Mouse (Mus musculus): ENCODE measurements around the gene Tes. TPM values are rescaled to one million over a fixed set of nuclear protein-coding genes. Genes with fewer than 3 reads are reported as not detected.

Tes gene
- total and polyA plus RNA-seq, 3 experiments: not detected

DNA sequence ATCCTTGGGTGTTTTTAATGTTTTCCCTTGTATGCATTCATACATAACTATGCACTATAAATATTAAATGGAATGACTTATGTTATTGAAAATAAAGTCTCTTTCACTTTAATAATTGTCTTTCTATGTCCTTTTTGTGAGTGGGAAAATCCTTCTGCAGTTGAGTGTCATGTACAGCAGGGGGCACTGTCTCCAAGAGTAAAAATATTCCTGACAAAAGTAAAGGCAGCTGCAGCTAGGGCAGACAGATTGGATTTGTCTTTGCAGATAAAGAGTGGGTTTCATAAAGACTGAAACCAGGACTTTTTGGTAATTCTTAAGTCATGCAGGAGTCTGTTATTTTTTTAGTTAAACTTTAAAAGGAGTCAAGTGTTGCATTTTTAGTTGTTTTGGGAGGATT, 40.8 kb downstream of the Tes start:
- Histone ChIP-seq H3K9me3 (replicated peaks; ENCODE audit: low read length) (no peaks in the 10 kb centered on the region), H3K27me3 (replicated peaks) (no peaks in the 10 kb centered on the region), H3K4me2 (ENCODE audit: insufficient read depth, low read depth, poor library complexity, severe bottlenecking) (no peak overlapping the region), H3K27ac (ENCODE audit: insufficient read depth, low read depth) (no peak overlapping the region), H3K9ac (ENCODE audit: insufficient read depth, low read depth) (no peak overlapping the region), H3K36me3 (replicated peaks in 1 of 2; ENCODE audit: control insufficient read depth in 1 of 2, insufficient read depth in 1 of 2, low read length in 1 of 2) (no peaks in the 10 kb centered on the region), H3K4me1 (ENCODE audit: control insufficient read depth in 1 of 2, insufficient read depth in 2 of 2) (no peaks in the 10 kb centered on the region), H3K4me3 (replicated peaks in 1 of 3; ENCODE audit: low read depth in 2 of 3, low read length in 2 of 3, poor library complexity in 1 of 3) (no peak overlapping the region), H3K79me2 (replicated peaks; ENCODE audit: control insufficient read depth, extremely low read depth, insufficient read depth, poor library complexity, severe bottlenecking) (no peaks in the 10 kb centered on the region)
- dilution Hi-C loops (cut with MboI; ENCODE audit: extremely low pct_ligation_motif_present, extremely low pct_unique_long_range_greater_than_20kb, low sequenced_read_pairs): no loop called here
- TF ChIP-seq GABPA (IDR thresholded peaks at IDR 0.05; ENCODE audit: insufficient replicate concordance, low read depth, low read length): no peak
- peak; percentile 76 for TF ChIP-seq ZC3H11A (IDR thresholded peaks at IDR 0.05; ENCODE audit: low read depth, low read length)
- TF ChIP-seq TBP (conservative IDR thresholded peaks at IDR 0.05; ENCODE audit: low read depth, low read length): no peak
- TF ChIP-seq CHD1 (IDR thresholded peaks at IDR 0.05; ENCODE audit: low read depth, low read length): no peak
- TF ChIP-seq JUND (conservative IDR thresholded peaks at IDR 0.05; ENCODE audit: low read depth, low read length): no peak
- TF ChIP-seq SMC3 (IDR thresholded peaks at IDR 0.05; ENCODE audit: low read depth, low read length): peak; percentile 94
- no peak for TF ChIP-seq ZMIZ1 (IDR thresholded peaks at IDR 0.05; ENCODE audit: low read depth, low read length)
- TF ChIP-seq UBTF (IDR thresholded peaks at IDR 0.05; ENCODE audit: low read depth, low read length): no peak
- no peak for TF ChIP-seq JUN (IDR thresholded peaks at IDR 0.05; ENCODE audit: insufficient read depth, low read depth, low read length)
- TF ChIP-seq POLR2A (IDR thresholded peaks at IDR 0.05; ENCODE audit: low read depth, low read length): no peak
- TF ChIP-seq CTCF (conservative IDR thresholded peaks at IDR 0.05 in 1 of 2, IDR thresholded peaks at IDR 0.05 in 1 of 2; ENCODE audit: low read depth in 2 of 2, low read length in 2 of 2): peak; percentile 47 to 85
- peak; percentile 89 for TF ChIP-seq RAD21 (IDR thresholded peaks at IDR 0.05; ENCODE audit: low read depth, low read length)
- no peak for TF ChIP-seq RCOR1 (conservative IDR thresholded peaks at IDR 0.05; ENCODE audit: low read depth, low read length)
- peak; percentile 29; the same call in 1 of the 2 replicates for TF ChIP-seq ZNF384 (IDR thresholded peaks at IDR 0.05; ENCODE audit: low read depth, low read length)
- no peak for TF ChIP-seq HCFC1 (IDR thresholded peaks at IDR 0.05; ENCODE audit: low read depth, low read length)
- TF ChIP-seq IRF4 (IDR thresholded peaks at IDR 0.05; ENCODE audit: low read depth, low read length): no peak
- in situ Hi-C loops (cut with MboI; ENCODE audit: low pct_ligation_motif_present, low pct_unique_long_range_greater_than_20kb, low sequenced_read_pairs): loop anchor here (5.0 to 25.0 kb wide), 3 partner anchors 252 to 732 kb away; no protein-coding TSS in a partner anchor
- peak; percentile 43 for DNase-seq (ENCODE audit: extremely low read depth)

DNA sequence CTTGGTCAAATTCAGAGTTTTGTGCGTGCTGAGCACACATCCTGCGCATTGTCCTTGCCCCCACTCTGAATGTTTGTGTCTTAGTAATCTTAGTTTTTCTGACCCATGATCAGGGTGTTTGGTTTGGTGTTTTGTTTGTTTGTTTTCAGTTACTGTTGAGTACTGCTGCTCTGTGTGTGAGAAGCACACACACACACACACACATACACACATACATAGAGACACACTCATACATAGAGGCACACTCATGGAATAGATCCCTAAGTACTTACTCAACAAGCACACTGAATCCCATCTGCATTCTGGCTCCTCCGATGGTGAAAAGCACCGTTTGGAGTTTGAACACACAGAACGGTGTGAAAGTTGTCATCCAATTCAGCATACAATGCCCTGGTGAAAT, 41.5 kb downstream of the Tes start:
- Histone ChIP-seq H3K4me1 (ENCODE audit: control insufficient read depth in 1 of 2, insufficient read depth in 2 of 2) (no peaks in the 10 kb centered on the region), H3K4me3 (replicated peaks in 1 of 3; ENCODE audit: low read depth in 2 of 3, low read length in 2 of 3, poor library complexity in 1 of 3) (no peak overlapping the region), H3K4me2 (ENCODE audit: insufficient read depth, low read depth, poor library complexity, severe bottlenecking) (no peak overlapping the region), H3K9ac (ENCODE audit: insufficient read depth, low read depth) (no peak overlapping the region), H3K27ac (ENCODE audit: insufficient read depth, low read depth) (no peak overlapping the region), H3K27me3 (replicated peaks) (no peaks in the 10 kb centered on the region), H3K9me3 (replicated peaks; ENCODE audit: low read length) (no peaks in the 10 kb centered on the region), H3K36me3 (replicated peaks in 1 of 2; ENCODE audit: control insufficient read depth in 1 of 2, insufficient read depth in 1 of 2, low read length in 1 of 2) (no peaks in the 10 kb centered on the region), H3K79me2 (replicated peaks; ENCODE audit: control insufficient read depth, extremely low read depth, insufficient read depth, poor library complexity, severe bottlenecking) (no peaks in the 10 kb centered on the region)
- no peak for DNase-seq (ENCODE audit: extremely low read depth)
- in situ Hi-C loops (cut with MboI; ENCODE audit: low pct_ligation_motif_present, low pct_unique_long_range_greater_than_20kb, low sequenced_read_pairs): loop anchor here (5.0 to 25.0 kb wide), 3 partner anchors 251 to 731 kb away; no protein-coding TSS in a partner anchor
- TF ChIP-seq GABPA (IDR thresholded peaks at IDR 0.05; ENCODE audit: insufficient replicate concordance, low read depth, low read length) (no peak), ZMIZ1 (IDR thresholded peaks at IDR 0.05; ENCODE audit: low read depth, low read length) (no peak), E2F4 (IDR thresholded peaks at IDR 0.05; ENCODE audit: insufficient replicate concordance, low read depth, low read length) (no peak), ZC3H11A (IDR thresholded peaks at IDR 0.05; ENCODE audit: low read depth, low read length) (no peak), ZNF384 (IDR thresholded peaks at IDR 0.05; ENCODE audit: low read depth, low read length) (no peak), POLR2A (IDR thresholded peaks at IDR 0.05; ENCODE audit: low read depth, low read length) (no peak), ELF1 (IDR thresholded peaks at IDR 0.05; ENCODE audit: low read depth, low read length) (no peak), IRF4 (IDR thresholded peaks at IDR 0.05; ENCODE audit: low read depth, low read length) (no peak), CHD2 (IDR thresholded peaks at IDR 0.05; ENCODE audit: low read length) (no peak), EP300 (IDR thresholded peaks at IDR 0.05; ENCODE audit: low read length) (no peak), NRF1 (IDR thresholded peaks at IDR 0.05; ENCODE audit: low read depth, low read length) (no peak), KAT2A (IDR thresholded peaks at IDR 0.05; ENCODE audit: insufficient replicate concordance, low read length) (no peak), RAD21 (IDR thresholded peaks at IDR 0.05; ENCODE audit: low read depth, low read length) (no peak), MYC (IDR thresholded peaks at IDR 0.05; ENCODE audit: low read depth, low read length) (no peak), UBTF (IDR thresholded peaks at IDR 0.05; ENCODE audit: low read depth, low read length) (no peak), BHLHE40 (IDR thresholded peaks at IDR 0.05; ENCODE audit: low read depth, low read length) (no peak), SIN3A (IDR thresholded peaks at IDR 0.05; ENCODE audit: low read length) (no peak)
- dilution Hi-C loops (cut with MboI; ENCODE audit: extremely low pct_ligation_motif_present, extremely low pct_unique_long_range_greater_than_20kb, low sequenced_read_pairs): no loop called here

Data from CH12.LX (cell line).